In genomic region chr15:56562143-56562542, GRCm38 (mm10) we compare ENCODE assay signal across 22 mouse cellular contexts.
DNase-seq lines count a peak whose midpoint lies in the region; ATAC-seq and TF ChIP-seq lines count a peak whose summit lies in the region.
"Had no signal": no experiment of that assay in that cellular context is flagged by ENCODE, and none has a peak within 500 bp of the region (broad histone marks: within the 10 kb centered on the region; RNA-seq: fewer than 3 reads in every experiment).

No protein-coding gene starts in this region.

- H3K4me2 ChIP-seq in heart, embryonic 12.5 days, result no peak overlapping the region
- H3K4me2 ChIP-seq: embryonic facial prominence, embryonic 15.5 days; heart, embryonic 13.5 days; hindbrain, embryonic 12.5 days had no signal

- H3K4me1 ChIP-seq in heart, embryonic 12.5 days (replicated peaks), result no peaks in the 10 kb centered on the region
- H3K4me1 ChIP-seq: embryonic facial prominence, embryonic 15.5 days; forebrain, embryonic 10.5 days; heart, embryonic 13.5 days; hindbrain, embryonic 12.5 days had no signal

- no peak overlapping the region for H3K9ac ChIP-seq in heart, embryonic 12.5 days
- H3K9ac ChIP-seq: embryonic facial prominence, embryonic 15.5 days; heart, embryonic 13.5 days; hindbrain, embryonic 12.5 days had no signal

- H3K27ac ChIP-seq in gastrocnemius, adult 2 months, result no peak overlapping the region
- H3K27ac ChIP-seq in heart, embryonic 12.5 days (ENCODE audit: poor library complexity, severe bottlenecking), result no peak overlapping the region
- H3K27ac ChIP-seq: embryonic facial prominence, embryonic 15.5 days; forebrain, embryonic 10.5 days; heart, embryonic 13.5 days; hindbrain, embryonic 12.5 days had no signal

- no peak for TF ChIP-seq CTCF in gastrocnemius, adult 2 months (IDR thresholded peaks at IDR 0.05)

- intact Hi-C loops in gastrocnemius, adult 2 months (cut with DNase I), result no loop called here
- intact Hi-C loops in gastrocnemius, postnatal 36 days (cut with DNase I), result no loop called here

- no peak for ATAC-seq in heart, embryonic 12.5 days (ENCODE audit: insufficient number of reproducible peaks, low FRiP score)
- ATAC-seq: forebrain, embryonic 14.5 days; hindbrain, embryonic 16.5 days; inflammation-experienced regulatory T-cells, adult 6 months; intestine, postnatal 0 days had no signal

- no peaks in the 10 kb centered on the region for H3K27me3 ChIP-seq in heart, embryonic 12.5 days (replicated peaks)
- H3K27me3 ChIP-seq: embryonic facial prominence, embryonic 15.5 days; heart, embryonic 13.5 days; hindbrain, embryonic 12.5 days had no signal

- H3K9me3 ChIP-seq in heart, embryonic 12.5 days (replicated peaks), result no peaks in the 10 kb centered on the region
- H3K9me3 ChIP-seq: embryonic facial prominence, embryonic 15.5 days; forebrain, embryonic 10.5 days; heart, embryonic 13.5 days; hindbrain, embryonic 12.5 days had no signal

- WGBS in heart, embryonic 12.5 days, result 72% methylated on average over 2 of the region's 2 CpGs

- H3K4me3 ChIP-seq in gastrocnemius, adult 2 months, result no peak overlapping the region
- H3K4me3 ChIP-seq in heart, embryonic 12.5 days, result no peak overlapping the region
- H3K4me3 ChIP-seq: embryonic facial prominence, embryonic 15.5 days; erythroblast, embryonic 14.5 days; forebrain, embryonic 10.5 days; heart, embryonic 13.5 days; hindbrain, embryonic 12.5 days had no signal

- H3K36me3 ChIP-seq in heart, embryonic 12.5 days, result no peaks in the 10 kb centered on the region
- H3K36me3 ChIP-seq: embryonic facial prominence, embryonic 15.5 days; forebrain, embryonic 10.5 days; heart, embryonic 13.5 days; hindbrain, embryonic 12.5 days had no signal

- peak; percentile 19 for DNase-seq in gastrocnemius, adult 2 months
- DNase-seq in gastrocnemius, postnatal 36 days, result no peak
- DNase-seq in heart, adult 8-10 months (ENCODE audit: low spot score), result peak; percentile 34
- DNase-seq in adipocyte (ENCODE audit: low spot score), result peak; percentile 15
- peak; percentile 19 for DNase-seq in brain, adult 2 months (ENCODE audit: low read depth, low spot score)
- DNase-seq in kidney, postnatal 25 days, result no peak
- DNase-seq: adrenal gland, postnatal 14 days; cerebellum, adult 18-20 months; cerebellum, adult 9-11 months; embryo, embryonic 11 days; heart, postnatal 4 days; kidney, adult 8-10 months had no signal

Comparison
In these comparisons a context has a peak if more than half of its experiments do, and no peak if none do; other contexts are left out.
1. DNase-seq: peak in gastrocnemius, adult 2 months (single experiment), heart, adult 8-10 months (single experiment), adipocyte (single experiment) and brain, adult 2 months (single experiment); none in gastrocnemius, postnatal 36 days (0 of 2) and kidney, postnatal 25 days (0 of 2).